Mouse (Mus musculus) liver, embryonic 15.5 days (tissue): ENCODE measurements around the gene Pllp. TPM values are rescaled to one million over a fixed set of nuclear protein-coding genes. Genes with fewer than 3 reads are reported as not detected.

ENCODE experiments used
- ATAC-seq: fragments of 200-750 bp; cut with Nextera tagmentation; 2 replicates; pipeline ENCODE4 v1.8.0; 2017; ENCODE audit warnings: moderate number of reproducible peaks, mild to moderate bottlenecking, moderate library complexity; ENCODE audit not compliant: insufficient read depth
- H3K27ac ChIP-seq: fragments of 300-500 bp; sonication (generic); replicated peaks from 2 replicates; pipeline ENCODE4 v1.5.1; 2015; ENCODE audit warnings: mild to moderate bottlenecking, inconsistent platforms
- H3K27me3 ChIP-seq: fragments of 300-500 bp; sonication (generic); 2 replicates; pipeline ENCODE4 v1.6.1; 2015; ENCODE audit warnings: mild to moderate bottlenecking, inconsistent platforms
- H3K36me3 ChIP-seq: fragments of 300-500 bp; sonication (generic); replicated peaks from 2 replicates; pipeline ENCODE4 v1.6.1; 2015; ENCODE audit warnings: moderate library complexity, mild to moderate bottlenecking, inconsistent platforms
- H3K4me1 ChIP-seq: fragments of 300-500 bp; sonication (generic); replicated peaks from 2 replicates; pipeline ENCODE4 v1.6.1; 2015; ENCODE audit warnings: inconsistent platforms
- H3K4me2 ChIP-seq: fragments of 300-500 bp; sonication (generic); 2 replicates; pipeline ENCODE4 v1.6.1; 2015; ENCODE audit warnings: moderate library complexity, mild to moderate bottlenecking, inconsistent platforms
- H3K4me3 ChIP-seq: fragments of 300-500 bp; sonication (generic); replicated peaks from 2 replicates; pipeline ENCODE4 v1.5.1; 2015; ENCODE audit warnings: mild to moderate bottlenecking, inconsistent platforms
- H3K9ac ChIP-seq: fragments of 300-500 bp; sonication (generic); 2 replicates; pipeline ENCODE4 v1.6.1; 2015; ENCODE audit warnings: moderate library complexity, mild to moderate bottlenecking, inconsistent platforms
- H3K9me3 ChIP-seq: fragments of 300-500 bp; sonication (generic); replicated peaks from 2 replicates; pipeline ENCODE4 v1.6.1; 2016; ENCODE audit warnings: inconsistent platforms
- WGBS: fragments of 180-500 bp; shearing (Covaris S2); methylation state at CpG from one replicate; pipeline ENCODE4 v1.1.7; 2015; ENCODE audit warnings: mixed read lengths; ENCODE audit not compliant: insufficient replicate concordance; 5-methylcytosine and 5-hydroxymethylcytosine counted together
- polyA plus RNA-seq: library from polyadenylated mRNA; unstranded; fragments of >200 nt; fragmentation: Nextera tagmentation; extraction: Ambion mirVana; gene quantifications from 2 replicates; pipeline ENCODE4 v1.2.1, GENCODE M21; 2015

Gene Pllp
- 0.37 and 0.89 TPM in 2 replicates for polyA plus RNA-seq

DNA sequence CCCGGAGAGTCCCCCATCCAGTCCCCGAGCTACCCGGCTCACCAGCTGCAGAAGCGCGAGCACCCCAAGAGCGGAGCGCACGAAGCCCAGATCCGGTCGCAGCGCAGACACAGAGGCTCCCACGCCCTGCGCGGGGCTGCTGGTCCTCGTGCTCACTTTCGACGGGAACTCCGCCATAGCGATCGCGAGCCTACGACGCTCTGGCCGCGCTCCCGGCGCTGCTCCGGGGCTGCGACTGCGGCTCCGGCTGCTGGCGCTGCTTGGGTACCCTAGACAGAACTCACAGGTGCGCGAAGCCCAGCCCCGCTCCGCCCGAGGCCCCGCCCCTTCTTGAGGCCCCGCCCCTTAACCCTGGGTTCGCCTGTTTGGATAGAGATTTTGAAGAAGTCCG lies at the start of gene Pllp:
TSS of gene Pllp (minus strand) at position 285 of the 391 bp plus-strand sequence.
- peaks cover 80% of the 10 kb centered on the region for H3K27me3 ChIP-seq
- ATAC-seq, result peak; percentile 44; the same call in 1 of the 2 replicates
- WGBS, result under 1% methylated on average over 41 of the region's 41 CpGs

DNA sequence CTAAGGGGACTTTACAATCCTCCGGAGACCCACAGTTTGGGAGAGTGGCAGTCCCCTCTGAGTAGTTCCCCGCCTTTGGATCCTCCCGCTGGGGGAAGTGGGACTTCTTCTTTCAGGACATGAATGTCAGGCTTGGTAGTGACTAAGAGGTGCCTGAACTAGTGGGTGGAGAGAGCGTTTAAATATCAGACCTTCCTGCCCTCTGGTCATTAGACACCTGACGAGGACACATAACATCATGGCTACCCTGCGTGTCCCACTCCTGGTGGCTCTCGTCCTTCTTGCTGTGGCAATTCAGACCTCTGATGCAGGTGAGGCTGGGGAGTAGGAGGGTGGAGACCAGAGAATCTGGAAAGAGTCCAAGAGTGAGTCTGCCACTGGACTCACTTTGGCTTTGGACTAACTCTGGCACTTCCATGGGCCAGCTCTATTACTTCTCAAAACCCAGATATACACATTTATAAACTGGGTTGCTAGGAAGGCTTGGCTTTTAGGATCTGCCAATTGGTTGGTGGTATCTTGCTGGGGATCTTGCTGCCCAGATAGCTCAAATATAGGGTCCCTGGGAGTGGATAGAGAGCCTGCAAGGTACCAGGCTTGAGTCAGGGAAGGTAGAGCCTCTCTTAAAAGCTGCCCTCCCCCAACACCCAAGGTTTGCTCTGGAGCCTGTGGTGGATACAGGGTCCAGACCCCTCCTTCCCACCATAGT lies 49.6 kb upstream of the Pllp start, which contains the start of gene Ccl22:
TSS of gene Ccl22 (plus strand) at position 115 of the 709 bp plus-strand sequence.
- Histone ChIP-seq H3K4me1 (peaks cover 17% of the 10 kb centered on the region), H3K36me3 (no peaks in the 10 kb centered on the region), H3K4me3 (no peak within 1 kb of the TSS), H3K27me3 (peaks cover 50% of the 10 kb centered on the region), H3K27ac (no peak within 1 kb of the TSS), H3K4me2 (no peak within 1 kb of the TSS), H3K9me3 (no peaks in the 10 kb centered on the region), H3K9ac (no peak within 1 kb of the TSS)
- 65% methylated on average over 7 of the region's 7 CpGs for WGBS
- no peak for ATAC-seq

More for the DNA sequence above, at the start of gene Pllp:
- no peak within 1 kb of the TSS for H3K27ac ChIP-seq
- H3K4me3 ChIP-seq, result peak within 1 kb of the TSS; percentile 47
- H3K9me3 ChIP-seq, result no peaks in the 10 kb centered on the region
- H3K4me2 ChIP-seq, result peak within 1 kb of the TSS; percentile 67
- peaks cover 13% of the 10 kb centered on the region for H3K4me1 ChIP-seq
- no peaks in the 10 kb centered on the region for H3K36me3 ChIP-seq
- H3K9ac ChIP-seq, result no peak within 1 kb of the TSS

DNA sequence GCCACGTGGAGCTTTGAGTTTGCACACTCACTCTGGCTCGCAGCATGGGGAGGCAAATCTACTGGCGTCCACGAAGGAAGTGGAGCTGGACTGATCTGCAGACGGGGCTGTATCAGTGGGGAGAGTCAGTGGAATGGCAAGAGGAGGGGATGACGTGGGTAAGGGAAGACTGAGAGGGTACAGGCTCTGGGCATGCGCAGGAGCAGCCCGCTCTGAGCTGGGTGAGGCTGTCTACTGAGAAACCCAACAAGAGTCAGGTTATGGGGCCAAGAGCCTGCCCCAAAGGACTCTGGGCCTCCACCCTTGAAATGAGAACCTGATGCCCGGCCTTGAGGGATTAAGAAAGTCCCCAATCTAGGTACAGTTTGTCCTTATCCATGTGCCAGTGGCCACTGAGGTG lies 48.9 kb upstream of the Pllp start:
- Histone ChIP-seq H3K9ac (no peak overlapping the region), H3K36me3 (no peaks in the 10 kb centered on the region), H3K9me3 (no peaks in the 10 kb centered on the region), H3K27me3 (peaks cover 47% of the 10 kb centered on the region), H3K4me3 (no peak overlapping the region), H3K27ac (no peak overlapping the region), H3K4me1 (peaks cover 17% of the 10 kb centered on the region), H3K4me2 (no peak overlapping the region)
- 0 out of 2 replicates have a peak, but pooled peaks have one; percentile 31 for ATAC-seq
- 66% methylated on average over 9 of the region's 9 CpGs for WGBS

DNA sequence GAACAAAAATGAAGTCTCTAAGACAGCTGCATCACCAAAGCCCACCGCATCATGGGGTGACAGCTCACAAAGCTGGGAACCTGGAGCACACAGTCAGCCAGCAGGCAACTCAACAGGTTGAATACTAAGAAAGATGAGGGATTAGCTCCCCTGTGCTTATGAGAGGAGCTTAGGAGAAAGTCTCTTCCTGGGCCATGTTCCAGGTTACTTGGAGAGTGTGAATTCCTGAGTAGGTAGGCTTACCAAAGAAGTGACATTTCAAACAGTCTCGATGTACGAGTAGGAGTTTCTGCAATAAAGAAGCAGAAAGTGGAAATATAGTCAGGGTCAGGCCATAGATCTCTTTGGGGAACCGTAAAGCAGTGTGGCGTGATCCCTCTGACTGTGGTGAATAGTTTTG lies 48.4 kb upstream of the Pllp start:
- no peaks in the 10 kb centered on the region for H3K9me3 ChIP-seq
- no peak overlapping the region for H3K4me3 ChIP-seq
- peaks cover 46% of the 10 kb centered on the region for H3K27me3 ChIP-seq
- H3K4me2 ChIP-seq, result no peak overlapping the region
- no peak overlapping the region for H3K9ac ChIP-seq
- ATAC-seq, result no peak
- no peak overlapping the region for H3K27ac ChIP-seq
- H3K36me3 ChIP-seq, result no peaks in the 10 kb centered on the region
- WGBS, result 75% methylated on average over 5 of the region's 5 CpGs
- peaks cover 17% of the 10 kb centered on the region for H3K4me1 ChIP-seq

DNA sequence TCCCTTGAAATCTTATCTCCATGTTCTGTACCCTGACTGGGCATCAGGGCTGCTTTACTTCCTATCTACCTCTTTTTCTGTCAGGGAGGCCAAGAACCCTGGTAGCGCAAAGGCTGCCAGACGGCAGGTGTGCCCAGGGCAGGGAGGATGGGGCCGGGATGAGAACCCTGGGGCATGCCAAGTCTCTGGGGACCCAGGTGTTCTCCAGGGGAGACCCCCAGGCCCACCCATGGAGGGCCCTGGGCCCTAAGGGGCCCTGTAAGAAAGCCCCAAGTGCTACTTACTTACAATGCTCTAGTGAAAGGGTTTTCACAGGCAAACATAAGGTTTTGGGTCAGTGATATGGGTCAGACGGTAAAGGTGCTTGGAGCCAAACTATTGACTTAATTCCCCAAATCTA lies 45.6 kb upstream of the Pllp start:
- ATAC-seq, result no peak
- H3K27ac ChIP-seq, result no peak overlapping the region
- no peak overlapping the region for H3K4me3 ChIP-seq
- peaks cover 45% of the 10 kb centered on the region for H3K27me3 ChIP-seq
- H3K4me1 ChIP-seq, result peaks cover 12% of the 10 kb centered on the region
- H3K9me3 ChIP-seq, result no peaks in the 10 kb centered on the region
- WGBS, result 72% methylated on average over 4 of the region's 4 CpGs
- no peak overlapping the region for H3K9ac ChIP-seq
- no peak overlapping the region for H3K4me2 ChIP-seq
- no peaks in the 10 kb centered on the region for H3K36me3 ChIP-seq

DNA sequence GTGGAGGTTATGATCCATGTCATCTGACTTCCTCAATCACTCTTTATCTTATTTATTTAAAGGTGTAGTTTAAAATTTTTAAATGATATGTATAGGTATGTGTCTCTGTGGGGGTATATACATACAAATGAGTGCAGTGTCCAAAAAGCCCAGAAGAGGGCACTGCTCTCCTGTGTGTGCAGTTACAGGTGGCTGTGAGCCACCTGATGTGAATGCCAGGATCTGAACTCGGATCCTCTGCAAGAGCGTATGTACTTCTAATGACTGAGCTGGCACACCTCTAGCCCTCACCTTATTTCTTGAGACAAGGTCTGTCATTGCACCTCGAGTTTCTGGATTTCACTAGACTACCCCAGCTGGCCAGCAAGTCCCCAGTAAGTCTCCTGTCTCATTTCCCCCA lies 44.5 kb upstream of the Pllp start:
- H3K4me3 ChIP-seq, result no peak overlapping the region
- peaks cover 23% of the 10 kb centered on the region for H3K4me1 ChIP-seq
- peaks cover 34% of the 10 kb centered on the region for H3K27me3 ChIP-seq
- no peaks in the 10 kb centered on the region for H3K36me3 ChIP-seq
- WGBS, result 73% methylated on average over 3 of the region's 3 CpGs
- H3K9ac ChIP-seq, result no peak overlapping the region
- H3K27ac ChIP-seq, result no peak overlapping the region
- H3K4me2 ChIP-seq, result no peak overlapping the region
- no peak for ATAC-seq
- no peaks in the 10 kb centered on the region for H3K9me3 ChIP-seq

DNA sequence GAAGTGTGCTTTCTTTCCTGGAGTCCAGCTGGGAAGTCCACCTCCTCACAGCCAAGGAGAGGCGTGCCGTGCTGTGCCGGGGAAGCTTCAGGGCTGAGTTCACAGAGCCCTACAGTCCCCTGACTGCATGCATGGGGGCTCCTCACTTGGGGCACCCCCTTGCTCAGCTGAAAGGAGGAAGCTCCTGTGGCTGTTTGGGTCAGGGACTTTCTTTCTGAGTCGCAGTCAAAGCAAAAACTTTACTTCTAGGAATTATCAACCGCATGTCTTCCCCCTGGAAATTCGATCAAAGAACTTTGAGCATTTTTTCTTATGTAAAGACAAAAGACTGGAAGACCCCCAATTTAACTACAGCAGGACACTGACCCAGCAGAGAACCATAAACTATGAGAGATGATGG lies 43.8 kb upstream of the Pllp start:
- ATAC-seq, result no peak
- peaks cover 31% of the 10 kb centered on the region for H3K4me1 ChIP-seq
- H3K27ac ChIP-seq, result no peak overlapping the region
- no peak overlapping the region for H3K4me2 ChIP-seq
- H3K9ac ChIP-seq, result no peak overlapping the region
- no peak overlapping the region for H3K4me3 ChIP-seq
- no peaks in the 10 kb centered on the region for H3K36me3 ChIP-seq
- H3K9me3 ChIP-seq, result no peaks in the 10 kb centered on the region
- WGBS, result 77% methylated on average over 6 of the region's 6 CpGs
- peaks cover 29% of the 10 kb centered on the region for H3K27me3 ChIP-seq

DNA sequence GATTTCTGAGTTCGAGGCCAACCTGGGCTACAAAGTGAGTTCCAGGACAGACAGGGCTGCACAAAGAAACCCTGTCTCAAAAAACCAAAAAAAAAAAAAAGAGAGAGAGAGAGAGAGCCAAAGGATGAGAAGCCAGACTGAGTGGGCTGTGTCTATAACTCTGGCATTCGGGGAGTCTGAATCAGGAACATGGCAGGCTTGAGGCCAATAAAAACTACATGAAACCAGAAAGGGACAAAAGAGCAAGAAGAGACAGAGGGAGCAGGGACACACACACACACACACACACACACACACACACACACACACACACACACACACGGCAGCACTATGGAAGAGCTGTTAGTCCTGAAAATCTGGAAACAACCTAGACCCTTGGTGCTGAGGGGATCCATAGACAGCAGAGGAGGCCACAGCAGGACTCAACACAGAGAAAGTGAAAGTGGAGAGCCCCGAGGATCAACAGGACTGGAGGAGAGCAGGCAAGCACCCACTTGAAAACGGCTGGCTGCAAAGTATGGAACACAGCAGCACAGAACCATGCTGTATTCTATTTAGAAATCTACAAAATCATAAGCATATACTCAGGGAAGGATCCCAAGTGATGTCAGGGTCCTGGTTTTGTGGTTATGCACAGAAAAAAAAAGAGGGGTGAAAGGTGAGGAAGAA lies 39.5 kb upstream of the Pllp start:
- WGBS, result 51% methylated on average over 5 of the region's 5 CpGs
- peak overlapping the region; percentile 15 for H3K4me3 ChIP-seq
- no peaks in the 10 kb centered on the region for H3K36me3 ChIP-seq
- peak overlapping the region; percentile 67 for H3K9ac ChIP-seq
- peaks cover 57% of the 10 kb centered on the region for H3K4me1 ChIP-seq
- peaks cover 13% of the 10 kb centered on the region for H3K27me3 ChIP-seq
- H3K4me2 ChIP-seq, result peak overlapping the region; percentile 66
- H3K9me3 ChIP-seq, result no peaks in the 10 kb centered on the region
- no peak for ATAC-seq
- H3K27ac ChIP-seq, result peak overlapping the region; percentile 100

DNA sequence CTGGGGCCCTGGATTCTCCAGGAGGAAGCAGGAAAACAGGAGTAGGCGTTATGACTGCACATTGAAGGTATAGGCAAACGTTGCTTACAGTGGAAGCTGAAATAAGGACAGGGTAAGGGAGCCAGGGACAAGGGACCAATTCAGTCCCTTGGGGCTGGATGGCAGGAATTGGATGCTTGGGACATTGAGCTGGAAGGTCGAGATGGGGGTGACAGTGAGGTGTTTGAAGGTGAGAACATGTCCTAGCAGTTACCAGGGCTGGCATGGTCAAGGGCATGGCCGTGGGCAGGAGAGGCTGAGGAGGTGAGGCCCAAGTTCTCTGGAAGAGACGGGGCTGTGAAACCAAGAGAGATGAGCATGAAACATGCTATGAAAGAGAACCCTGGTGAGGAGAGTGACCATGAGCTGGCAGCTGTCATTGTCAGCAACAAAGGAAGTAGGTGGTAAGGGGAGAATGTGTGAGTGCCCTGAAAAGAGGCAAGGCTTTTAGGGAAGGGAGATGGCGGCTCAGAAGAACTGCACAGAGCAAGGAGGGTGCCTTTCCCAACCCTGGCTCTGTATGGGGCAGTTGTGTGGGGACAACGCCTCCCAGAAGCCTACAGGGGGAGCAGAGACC lies 38.8 kb upstream of the Pllp start:
- 71% methylated on average over 7 of the region's 7 CpGs for WGBS
- H3K4me3 ChIP-seq, result no peak overlapping the region
- H3K36me3 ChIP-seq, result no peaks in the 10 kb centered on the region
- peak overlapping the region; percentile 100 for H3K27ac ChIP-seq
- H3K4me2 ChIP-seq, result peak overlapping the region; percentile 72
- peaks cover 62% of the 10 kb centered on the region for H3K4me1 ChIP-seq
- peak overlapping the region; percentile 67 for H3K9ac ChIP-seq
- peaks cover 12% of the 10 kb centered on the region for H3K27me3 ChIP-seq
- no peaks in the 10 kb centered on the region for H3K9me3 ChIP-seq
- no peak for ATAC-seq

DNA sequence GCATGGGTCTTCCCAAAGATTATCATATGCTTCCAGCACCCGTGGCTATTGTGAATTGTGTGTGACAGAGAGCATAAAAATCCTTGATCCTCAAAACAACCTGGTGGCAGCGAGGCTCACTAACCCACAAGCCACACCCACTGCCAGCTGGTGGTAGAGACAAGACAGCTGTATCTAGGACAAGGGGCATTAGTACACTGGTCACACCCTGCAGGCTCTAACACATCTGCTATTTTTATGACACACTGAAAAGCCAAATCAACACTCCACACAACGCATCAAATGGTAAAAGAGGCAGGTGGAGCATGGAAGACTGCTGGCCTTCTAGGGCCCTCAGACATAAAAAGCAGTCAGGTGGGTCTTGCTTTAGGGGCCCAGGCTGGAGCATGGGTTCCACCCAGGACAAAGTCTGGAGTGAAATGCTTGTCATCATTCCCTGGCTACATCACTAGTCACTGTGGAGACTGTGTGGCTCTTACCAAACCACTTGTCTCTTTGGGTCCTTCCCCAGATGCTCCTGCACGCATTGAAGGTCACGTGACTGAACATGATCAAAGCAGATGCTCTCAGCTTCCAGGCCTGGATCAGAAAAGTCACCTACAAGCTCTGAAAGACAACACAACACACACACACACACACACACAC lies 37.9 kb upstream of the Pllp start:
- H3K4me3 ChIP-seq, result peak overlapping the region; percentile 29
- peaks cover 71% of the 10 kb centered on the region for H3K4me1 ChIP-seq
- WGBS, result 25% methylated on average over 5 of the region's 5 CpGs
- peaks cover 6% of the 10 kb centered on the region for H3K27me3 ChIP-seq
- peak overlapping the region; percentile 100 for H3K27ac ChIP-seq
- H3K4me2 ChIP-seq, result peak overlapping the region; percentile 72
- H3K9me3 ChIP-seq, result no peaks in the 10 kb centered on the region
- H3K9ac ChIP-seq, result peak overlapping the region; percentile 67
- no peaks in the 10 kb centered on the region for H3K36me3 ChIP-seq
- peak; percentile 98 for ATAC-seq

DNA sequence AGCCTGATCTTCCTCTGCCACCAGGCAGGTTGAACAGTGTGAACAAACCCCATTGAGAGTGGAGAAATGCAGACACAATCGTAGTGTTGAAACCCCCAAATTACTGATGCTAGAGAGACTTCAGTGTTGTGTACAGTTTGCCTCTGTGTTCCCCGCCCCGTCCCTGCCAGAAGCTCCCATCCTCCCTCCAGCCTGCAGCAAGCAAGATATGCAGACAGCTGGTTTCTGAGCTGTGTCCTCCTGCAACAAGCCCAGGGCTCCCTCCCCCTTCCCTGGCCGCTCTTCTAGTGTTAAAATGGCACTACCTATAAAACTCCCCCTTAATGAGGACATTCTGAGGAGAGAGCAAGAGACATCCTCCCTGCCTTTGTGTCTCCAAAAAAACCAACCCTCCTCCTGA lies 33.2 kb upstream of the Pllp start:
- Histone ChIP-seq H3K4me3 (no peak overlapping the region), H3K27ac (peak overlapping the region; percentile 73), H3K4me2 (peak overlapping the region; percentile 27), H3K4me1 (peaks cover 45% of the 10 kb centered on the region), H3K9ac (no peak overlapping the region; the same call in 1 of the 2 replicates), H3K9me3 (no peaks in the 10 kb centered on the region), H3K36me3 (no peaks in the 10 kb centered on the region), H3K27me3 (no peaks in the 10 kb centered on the region)
- peak; percentile 30 for ATAC-seq
- WGBS, result 48% methylated on average over 4 of the region's 4 CpGs
